Mouse (Mus musculus) kidney, postnatal 0 days (tissue): Measurements from ENCODE around the gene Hbb-bs. TPM values are rescaled to one million over a fixed set of nuclear protein-coding genes. Genes with fewer than 3 reads are reported as not detected.

ENCODE experiments used
- polyA plus RNA-seq: library from polyadenylated mRNA; unstranded; fragments of >200 nt; fragmentation: Nextera tagmentation; extraction: Ambion mirVana; gene quantifications from 2 replicates; pipeline ENCODE4 v1.2.1, GENCODE M21; 2015

Hbb-bs gene
- polyA plus RNA-seq, 1 experiment from 2014 or later: 1,799 TPM

Other genes with a start within 250 kb of the Hbb-bs start
- gene Olfr618, start 238.0 kb downstream of the Hbb-bs start, polyA plus RNA-seq: not detected in 2 replicates
- gene Olfr619, start 227.5 kb downstream of the Hbb-bs start, polyA plus RNA-seq: not detected in 2 replicates
- gene Olfr620, start 215.6 kb downstream of the Hbb-bs start, polyA plus RNA-seq: not detected in 2 replicates
- not detected in 2 replicates for gene Olfr622, start 185.4 kb downstream of the Hbb-bs start, polyA plus RNA-seq
- gene Olfr623, start 164.4 kb downstream of the Hbb-bs start, polyA plus RNA-seq: not detected in 2 replicates
- gene Olfr624, start 156.9 kb downstream of the Hbb-bs start, polyA plus RNA-seq: 0.01 and 0.04 TPM in 2 replicates
- not detected in 2 replicates for gene Olfr625-ps1, start 145.4 kb downstream of the Hbb-bs start, polyA plus RNA-seq
- gene Olfr243, start 113.4 kb downstream of the Hbb-bs start, polyA plus RNA-seq: not detected in 2 replicates
- gene Olfr628, start 97.7 kb downstream of the Hbb-bs start, polyA plus RNA-seq: not detected in 2 replicates
- not detected in 2 replicates for gene Olfr629, start 83.2 kb downstream of the Hbb-bs start, polyA plus RNA-seq
- not detected in 2 replicates for gene Olfr630, start 70.8 kb downstream of the Hbb-bs start, polyA plus RNA-seq
- not detected in 2 replicates for gene Olfr69, start 56.5 kb downstream of the Hbb-bs start, polyA plus RNA-seq
- gene Olfr68, start 48.4 kb downstream of the Hbb-bs start, polyA plus RNA-seq: not detected in 2 replicates
- not detected in 2 replicates for gene Olfr67, start 36.3 kb downstream of the Hbb-bs start, polyA plus RNA-seq
- 402 and 408 TPM in 2 replicates for gene Hbb-bt, start 14.1 kb downstream of the Hbb-bs start, polyA plus RNA-seq
- not detected in 2 replicates for gene Hbb-bh2, start 12.4 kb upstream of the Hbb-bs start, polyA plus RNA-seq
- not detected in 2 replicates for gene Hbb-bh1, start 15.1 kb upstream of the Hbb-bs start, polyA plus RNA-seq
- gene Hbb-y, start 25.1 kb upstream of the Hbb-bs start, polyA plus RNA-seq: 0.38 and 0.54 TPM in 2 replicates
- gene Olfr66, start 58.2 kb upstream of the Hbb-bs start, polyA plus RNA-seq: not detected in 2 replicates
- not detected in 2 replicates for gene Olfr64, start 66.4 kb upstream of the Hbb-bs start, polyA plus RNA-seq
- not detected in 2 replicates for gene Olfr65, start 75.4 kb upstream of the Hbb-bs start, polyA plus RNA-seq
- gene Olfr631, start 100.7 kb upstream of the Hbb-bs start, polyA plus RNA-seq: not detected in 2 replicates
- not detected in 2 replicates for gene Olfr632, start 106.3 kb upstream of the Hbb-bs start, polyA plus RNA-seq
- gene Olfr633, start 116.3 kb upstream of the Hbb-bs start, polyA plus RNA-seq: not detected in 2 replicates
- not detected in 2 replicates for gene Olfr635, start 143.1 kb upstream of the Hbb-bs start, polyA plus RNA-seq
- gene Olfr638, start 170.7 kb upstream of the Hbb-bs start, polyA plus RNA-seq: not detected in 2 replicates
- gene Olfr639, start 189.2 kb upstream of the Hbb-bs start, polyA plus RNA-seq: 0.01 TPM in 1 of 2 replicates, not detected in the other
- not detected in 2 replicates for gene Olfr640, start 197.5 kb upstream of the Hbb-bs start, polyA plus RNA-seq
- gene Olfr641, start 207.3 kb upstream of the Hbb-bs start, polyA plus RNA-seq: not detected in 2 replicates
- not detected in 2 replicates for gene Olfr642, start 224.6 kb upstream of the Hbb-bs start, polyA plus RNA-seq
- not detected in 2 replicates for gene 4930516K23Rik, start 233.3 kb upstream of the Hbb-bs start, polyA plus RNA-seq
- gene Olfr644, start 243.8 kb upstream of the Hbb-bs start, polyA plus RNA-seq: not detected in 2 replicates